Mouse (Mus musculus) megakaryocyte, embryonic 14.5 days (primary cell): ENCODE results near the gene Capn12.

Experiments used
- FLI1 ChIP-seq: IDR thresholded peaks from 2 replicates; pipeline ENCODE4 v1.6.1; 2012; ENCODE audit warnings: low read length, inconsistent platforms, mixed read lengths
- GATA1 ChIP-seq: IDR thresholded peaks from 3 replicates; pipeline ENCODE4 v1.6.1; 2012; ENCODE audit warnings: mixed read lengths, low read length, inconsistent platforms, borderline replicate concordance

DNA sequence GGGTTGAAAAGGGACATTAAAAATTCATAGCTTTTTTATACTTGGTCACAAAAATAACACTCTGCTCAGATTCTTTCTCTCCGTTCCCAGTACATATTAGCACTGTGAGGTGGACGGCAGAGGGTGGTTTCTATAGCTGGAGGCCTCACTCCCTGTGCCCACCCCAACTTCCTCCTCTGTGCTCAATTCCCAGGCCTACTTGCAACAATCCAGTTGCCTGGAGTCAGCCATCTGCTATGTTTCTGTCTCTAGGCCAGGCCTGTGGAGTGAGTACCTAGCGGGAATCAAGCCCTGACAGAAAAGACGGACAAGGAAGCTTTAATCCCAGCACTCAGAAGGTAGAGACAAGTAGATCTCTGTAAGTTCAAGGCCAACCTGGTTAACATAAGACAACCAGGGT, 41.4 kb downstream of the Capn12 start:
- TF ChIP-seq GATA1: no peak
- TF ChIP-seq FLI1: no peak
